12 mouse cellular contexts compared by ENCODE assay signal in the genomic region with DNA sequence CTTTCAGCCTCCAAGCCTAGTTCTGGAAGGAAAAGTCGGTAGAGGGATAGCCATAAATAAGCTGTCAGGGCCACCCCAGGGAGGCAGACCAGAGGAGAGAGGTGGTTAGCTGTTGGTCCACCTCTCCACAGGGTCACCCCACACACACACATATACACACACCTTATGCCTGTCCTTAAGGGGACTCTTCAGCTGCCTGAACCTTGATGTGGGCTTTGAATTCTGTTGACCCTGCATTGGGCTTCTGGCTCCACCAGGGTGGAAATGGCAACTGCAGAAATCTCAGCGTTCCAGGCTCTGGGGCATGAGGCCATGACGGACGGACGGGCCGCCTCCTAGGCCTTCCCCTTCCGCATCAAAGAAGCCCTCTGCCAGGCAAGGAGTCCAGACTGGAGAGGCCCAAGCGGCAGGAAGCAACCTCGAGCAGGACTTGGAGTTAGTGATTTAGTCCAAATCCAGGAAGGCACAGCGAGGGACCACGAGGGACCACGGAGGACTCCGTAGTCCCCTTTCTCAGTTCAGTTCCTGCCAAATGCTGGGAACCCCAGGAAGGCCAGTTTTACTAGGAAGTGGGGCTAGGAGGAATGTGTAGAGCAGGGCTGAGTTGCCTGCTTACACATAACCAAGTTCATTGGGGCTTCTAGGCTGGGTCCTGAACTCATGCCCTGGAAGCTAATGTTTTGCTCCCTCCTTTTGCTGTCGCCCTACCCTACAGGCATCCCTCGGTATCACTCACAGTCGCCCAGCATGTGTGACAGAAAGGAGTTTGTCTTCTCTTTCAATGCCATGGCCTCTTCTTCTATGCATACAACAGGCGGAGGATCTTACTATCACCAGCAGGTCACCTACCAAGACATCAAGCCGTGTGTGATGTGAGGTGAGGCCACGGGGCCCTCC. TPM values are rescaled to one million over a fixed set of nuclear protein-coding genes. Genes with fewer than 3 reads are reported as not detected.
DNase-seq lines count a peak whose midpoint lies in the region; ATAC-seq and TF ChIP-seq lines count a peak whose summit lies in the region.
"Had no signal": no experiment of that assay in that cellular context is flagged by ENCODE, and none has a peak within 500 bp of the region (broad histone marks: within the 10 kb centered on the region; RNA-seq: fewer than 3 reads in every experiment).

No protein-coding gene starts in this region.

- H3K9me3 ChIP-seq in heart, embryonic 13.5 days: no peaks in the 10 kb centered on the region
- no peaks in the 10 kb centered on the region for H3K9me3 ChIP-seq in lung, embryonic 16.5 days (ENCODE audit: control insufficient read depth, low read length)
- no peaks in the 10 kb centered on the region for H3K9me3 ChIP-seq in stomach, postnatal 0 days (ENCODE audit: control insufficient read depth, low read length)
- H3K9me3 ChIP-seq: midbrain, embryonic 12.5 days had no signal

- peaks cover 100% of the 10 kb centered on the region for H3K27me3 ChIP-seq in heart, embryonic 13.5 days (replicated peaks)
- peaks cover 71% of the 10 kb centered on the region for H3K27me3 ChIP-seq in lung, embryonic 16.5 days (ENCODE audit: control insufficient read depth, insufficient read depth, low read depth, low read length)
- H3K27me3 ChIP-seq in stomach, postnatal 0 days (ENCODE audit: control insufficient read depth, insufficient read depth, low read length): peaks cover 5% of the 10 kb centered on the region

- 27% methylated on average over 19 of the region's 19 CpGs for WGBS in heart, embryonic 13.5 days
- WGBS in lung, embryonic 16.5 days: 9% methylated on average over 19 of the region's 19 CpGs
- WGBS in stomach, postnatal 0 days: 17% methylated on average over 19 of the region's 19 CpGs

- intact Hi-C loops in heart, postnatal 36 days (cut with DNase I): no loop called here
- intact Hi-C loops in left cerebral cortex, postnatal 10 days (cut with DNase I): no loop called here

- no peak for ATAC-seq in heart, embryonic 13.5 days (ENCODE audit: extremely low read depth, insufficient number of reproducible peaks, low FRiP score, low TSS enrichment)
- ATAC-seq in lung, embryonic 16.5 days (ENCODE audit: low read depth): no peak
- ATAC-seq in stomach, postnatal 0 days (ENCODE audit: low FRiP score, low TSS enrichment): no peak
- ATAC-seq: forebrain, embryonic 14.5 days had no signal

- no peak for TF ChIP-seq EP300 in stomach, postnatal 0 days (optimal IDR thresholded peaks at IDR 0.05)

- H3K4me3 ChIP-seq in heart, embryonic 13.5 days: peak overlapping the region; percentile 69
- H3K4me3 ChIP-seq in lung, embryonic 16.5 days (ENCODE audit: low read length): peak overlapping the region; percentile 57
- peak overlapping the region; percentile 69 for H3K4me3 ChIP-seq in stomach, postnatal 0 days (ENCODE audit: low read depth, low read length)
- H3K4me3 ChIP-seq: midbrain, embryonic 12.5 days had no signal

- peak overlapping the region; percentile 75 for H3K9ac ChIP-seq in heart, embryonic 13.5 days
- peak overlapping the region; percentile 83 for H3K9ac ChIP-seq in lung, embryonic 16.5 days (ENCODE audit: low read length)
- H3K9ac ChIP-seq in stomach, postnatal 0 days (ENCODE audit: low read length): peak overlapping the region; percentile 89
- H3K9ac ChIP-seq: midbrain, embryonic 12.5 days had no signal

- TF ChIP-seq CTCF in stomach, postnatal 0 days (IDR thresholded peaks at IDR 0.05; ENCODE audit: low read depth): no peak

- no peak overlapping the region for H3K27ac ChIP-seq in heart, embryonic 13.5 days (replicated peaks)
- peak overlapping the region; percentile 99 for H3K27ac ChIP-seq in lung, embryonic 16.5 days (ENCODE audit: low read length)
- peak overlapping the region; percentile 99 for H3K27ac ChIP-seq in stomach, postnatal 0 days (replicated peaks)
- H3K27ac ChIP-seq: midbrain, embryonic 12.5 days had no signal

- H3K36me3 ChIP-seq in heart, embryonic 13.5 days: no peaks in the 10 kb centered on the region
- no peaks in the 10 kb centered on the region for H3K36me3 ChIP-seq in lung, embryonic 16.5 days (ENCODE audit: control insufficient read depth, insufficient read depth, low read length)
- peaks cover 4% of the 10 kb centered on the region; the same call in 1 of the 2 replicates for H3K36me3 ChIP-seq in stomach, postnatal 0 days (ENCODE audit: control insufficient read depth, insufficient read depth, low read length)
- H3K36me3 ChIP-seq: midbrain, embryonic 12.5 days had no signal

- peak overlapping the region; percentile 85 for H3K4me2 ChIP-seq in heart, embryonic 13.5 days
- H3K4me2 ChIP-seq in lung, embryonic 16.5 days (ENCODE audit: low read depth, low read length): peak overlapping the region; percentile 79
- peak overlapping the region; percentile 71 for H3K4me2 ChIP-seq in stomach, postnatal 0 days (replicated peaks; ENCODE audit: low read depth)
- H3K4me2 ChIP-seq: midbrain, embryonic 12.5 days had no signal

- DNase-seq in heart, postnatal 36 days: no peak
- peak; percentile 17 for DNase-seq in retina, embryonic 14.5 days (ENCODE audit: low spot score)
- no peak for DNase-seq in retina, postnatal 1 day
- no peak for DNase-seq in stomach, postnatal 0 days (ENCODE audit: low spot score)
- DNase-seq in thymus, postnatal 10 days (ENCODE audit: low spot score in 2 of 2): no peak
- no peak for DNase-seq in left cerebral cortex, postnatal 10 days (ENCODE audit: extremely low spot score in 1 of 2, low spot score in 2 of 2)

- H3K4me1 ChIP-seq in heart, embryonic 13.5 days: peaks cover 31% of the 10 kb centered on the region
- H3K4me1 ChIP-seq in lung, embryonic 16.5 days (replicated peaks; ENCODE audit: control insufficient read depth, insufficient read depth, low read length): peaks cover 6% of the 10 kb centered on the region
- H3K4me1 ChIP-seq in stomach, postnatal 0 days (replicated peaks; ENCODE audit: control insufficient read depth, insufficient read depth): no peaks in the 10 kb centered on the region

RNA-seq across cellular contexts. Expression of gene Foxf1, which starts 2.1 kb away (rescaled TPM):
- 7.7 and 9.5 TPM in 2 replicates for polyA plus RNA-seq in heart, embryonic 13.5 days (2015; fragmentation: Nextera tagmentation; extraction: Ambion mirVana)
- under 1 TPM; 0.22 to 0.25 TPM for total RNA-seq in heart, postnatal 36 days (2021)
- polyA plus RNA-seq in lung, embryonic 16.5 days (2015; fragmentation: Nextera tagmentation; extraction: Ambion mirVana): 126 and 138 TPM in 2 replicates
- polyA plus RNA-seq in stomach, postnatal 0 days (2015; fragmentation: Nextera tagmentation; extraction: Ambion mirVana): 59.3 and 64.0 TPM in 2 replicates
- total RNA-seq in left cerebral cortex, postnatal 10 days (2021): 1 to 10 TPM; 1.4 to 1.5 TPM
- total RNA-seq: common myeloid progenitor, adult 5-6 weeks; granulocyte monocyte progenitor cell, adult 5-6 weeks had no signal

RNA-seq across cellular contexts. Expression of gene Mthfsd, which starts 21.9 kb away (rescaled TPM):
- polyA plus RNA-seq in heart, embryonic 13.5 days (2015; fragmentation: Nextera tagmentation; extraction: Ambion mirVana): 35.3 and 42.8 TPM in 2 replicates
- 10 to 100 TPM; 11.0 to 12.2 TPM for total RNA-seq in heart, postnatal 36 days (2021)
- polyA plus RNA-seq in lung, embryonic 16.5 days (2015; fragmentation: Nextera tagmentation; extraction: Ambion mirVana): 50.6 and 59.2 TPM in 2 replicates
- polyA plus RNA-seq in stomach, postnatal 0 days (2015; fragmentation: Nextera tagmentation; extraction: Ambion mirVana): 33.0 and 38.1 TPM in 2 replicates
- total RNA-seq in left cerebral cortex, postnatal 10 days (2021): 10 to 100 TPM; 26.5 to 30.1 TPM

RNA-seq across cellular contexts. Expression of gene Foxc2, which starts 29.7 kb away (rescaled TPM):
- 6.8 and 7.4 TPM in 2 replicates for polyA plus RNA-seq in heart, embryonic 13.5 days (2015; fragmentation: Nextera tagmentation; extraction: Ambion mirVana)
- 1 to 10 TPM; 1.9 to 2.4 TPM for total RNA-seq in heart, postnatal 36 days (2021)
- 0.58 and 0.62 TPM in 2 replicates for polyA plus RNA-seq in lung, embryonic 16.5 days (2015; fragmentation: Nextera tagmentation; extraction: Ambion mirVana)
- 0.40 and 0.41 TPM in 2 replicates for polyA plus RNA-seq in stomach, postnatal 0 days (2015; fragmentation: Nextera tagmentation; extraction: Ambion mirVana)
- 1 to 10 TPM; 2.8 to 3.1 TPM for total RNA-seq in left cerebral cortex, postnatal 10 days (2021)
- total RNA-seq: common myeloid progenitor, adult 5-6 weeks; granulocyte monocyte progenitor cell, adult 5-6 weeks had no signal

RNA-seq across cellular contexts. Expression of gene Foxl1, which starts 41.5 kb away (rescaled TPM):
- polyA plus RNA-seq in heart, embryonic 13.5 days (2015; fragmentation: Nextera tagmentation; extraction: Ambion mirVana): 0.52 and 0.64 TPM in 2 replicates
- total RNA-seq in heart, postnatal 36 days (2021): under 1 TPM in 1 of 2 experiments, not detected in 1; 0.14 TPM
- polyA plus RNA-seq in lung, embryonic 16.5 days (2015; fragmentation: Nextera tagmentation; extraction: Ambion mirVana): 3.1 and 3.3 TPM in 2 replicates
- 2.8 and 2.9 TPM in 2 replicates for polyA plus RNA-seq in stomach, postnatal 0 days (2015; fragmentation: Nextera tagmentation; extraction: Ambion mirVana)
- under 1 TPM in 1 of 2 experiments, not detected in 1; 0.36 TPM for total RNA-seq in left cerebral cortex, postnatal 10 days (2021)
- total RNA-seq: common myeloid progenitor, adult 5-6 weeks; granulocyte monocyte progenitor cell, adult 5-6 weeks had no signal
